ENCODE assay signal across 8 mouse cellular contexts in the genomic region with DNA sequence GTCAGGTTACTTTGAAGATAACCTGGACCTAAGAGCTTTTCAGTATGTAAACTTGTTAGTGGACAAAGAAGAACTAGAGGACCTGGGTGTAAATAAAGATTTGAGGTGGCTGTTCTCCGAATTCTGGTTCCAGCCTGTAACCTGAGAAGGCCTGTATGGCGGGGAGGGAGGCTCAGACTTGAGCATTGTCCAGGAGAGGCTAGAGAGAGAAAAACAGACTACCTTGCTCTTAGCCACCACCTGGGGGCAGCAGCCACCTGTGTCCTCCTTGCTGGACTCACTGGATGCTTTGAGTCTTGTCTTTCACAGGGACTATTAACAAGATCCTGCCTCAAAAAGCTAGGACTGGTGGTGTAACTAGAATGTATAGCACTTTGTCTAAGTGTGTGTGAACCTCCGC. TPM values are rescaled to one million over a fixed set of nuclear protein-coding genes. Genes with fewer than 3 reads are reported as not detected.
A peak's percentile ranks its signal among the peaks of the same experiment; 100 is the strongest.
DNase-seq lines count a peak whose midpoint lies in the region; ATAC-seq and TF ChIP-seq lines count a peak whose summit lies in the region.

No protein-coding gene starts in this region.

- H3K27me3 ChIP-seq in E14TG2a.4 (ENCODE audit: insufficient read depth, low read length), result no peaks in the 10 kb centered on the region
- H3K27me3 ChIP-seq in heart, postnatal 0 days (ENCODE audit: control insufficient read depth, insufficient read depth, low read length), result no peaks in the 10 kb centered on the region
- no peaks in the 10 kb centered on the region for H3K27me3 ChIP-seq in limb, embryonic 10.5 days (ENCODE audit: low read depth, poor library complexity, severe bottlenecking)
- H3K27me3 ChIP-seq in midbrain, embryonic 15.5 days (replicated peaks), result no peaks in the 10 kb centered on the region

- DNase-seq in adrenal gland, adult (ENCODE audit: inconsistent age in 2 of 2, low spot score in 1 of 2), result peak; percentile 57 to 81
- no peak for DNase-seq in adrenal gland, adult 8-10 months
- DNase-seq in embryo, embryonic 10.5 days (ENCODE audit: low spot score), result peak; percentile 75
- DNase-seq in heart, postnatal 0 days (ENCODE audit: low spot score), result peak; percentile 82
- peak; percentile 70 for DNase-seq in limb, embryonic 10.5 days (ENCODE audit: low spot score)
- DNase-seq in frontal cortex, postnatal 14 days (ENCODE audit: low spot score in 2 of 2), result no peak

- no peak overlapping the region for H3K9ac ChIP-seq in heart, postnatal 0 days (replicated peaks; ENCODE audit: low read depth, low read length)
- no peak overlapping the region for H3K9ac ChIP-seq in midbrain, embryonic 15.5 days

- H3K4me1 ChIP-seq in E14TG2a.4 (replicated peaks; ENCODE audit: low read depth, low read length), result peaks cover 100% of the 10 kb centered on the region
- peaks cover 1% of the 10 kb centered on the region; the same call in 1 of the 2 replicates for H3K4me1 ChIP-seq in heart, postnatal 0 days (ENCODE audit: control insufficient read depth, insufficient read depth)
- no peaks in the 10 kb centered on the region; the same call in 1 of the 2 replicates for H3K4me1 ChIP-seq in limb, embryonic 10.5 days
- no peaks in the 10 kb centered on the region for H3K4me1 ChIP-seq in midbrain, embryonic 15.5 days

- TF ChIP-seq CTCF in E14TG2a.4 (conservative IDR thresholded peaks at IDR 0.05; ENCODE audit: low read length), result peak; percentile 58
- peak; percentile 90 for TF ChIP-seq CTCF in heart, postnatal 0 days (IDR thresholded peaks at IDR 0.05; ENCODE audit: low read depth)

- no peak overlapping the region for H3K4me2 ChIP-seq in heart, postnatal 0 days (ENCODE audit: low read depth, low read length)
- H3K4me2 ChIP-seq in midbrain, embryonic 15.5 days, result no peak overlapping the region

- no peaks in the 10 kb centered on the region for H3K9me3 ChIP-seq in E14TG2a.4 (ENCODE audit: low read length)
- H3K9me3 ChIP-seq in heart, postnatal 0 days (replicated peaks; ENCODE audit: control insufficient read depth, low read length), result no peaks in the 10 kb centered on the region
- no peaks in the 10 kb centered on the region for H3K9me3 ChIP-seq in limb, embryonic 10.5 days (replicated peaks)
- no peaks in the 10 kb centered on the region for H3K9me3 ChIP-seq in midbrain, embryonic 15.5 days

- no peak for TF ChIP-seq EP300 in heart, postnatal 0 days (IDR thresholded peaks at IDR 0.05; ENCODE audit: low read depth)

- peak overlapping the region; percentile 54 for H3K27ac ChIP-seq in heart, postnatal 0 days (ENCODE audit: low read depth)
- H3K27ac ChIP-seq in limb, embryonic 10.5 days, result no peak overlapping the region; the same call in 1 of the 2 replicates
- no peak overlapping the region for H3K27ac ChIP-seq in midbrain, embryonic 15.5 days

- 0 out of 2 replicates have a peak overlapping the region, but pooled peaks have one; percentile 11 for H3K4me3 ChIP-seq in E14TG2a.4 (replicated peaks; ENCODE audit: low read length)
- H3K4me3 ChIP-seq in heart, postnatal 0 days (ENCODE audit: low read depth, low read length), result no peak overlapping the region
- no peak overlapping the region for H3K4me3 ChIP-seq in limb, embryonic 10.5 days
- H3K4me3 ChIP-seq in midbrain, embryonic 15.5 days, result no peak overlapping the region

- ATAC-seq in heart, postnatal 0 days (ENCODE audit: insufficient read depth, low read depth), result peak; percentile 89
- peak; percentile 72 for ATAC-seq in midbrain, embryonic 15.5 days (replicated peaks)

- H3K36me3 ChIP-seq in E14TG2a.4 (ENCODE audit: insufficient read depth, low read length), result peaks cover 100% of the 10 kb centered on the region
- peaks cover 74% of the 10 kb centered on the region for H3K36me3 ChIP-seq in heart, postnatal 0 days (replicated peaks; ENCODE audit: control insufficient read depth, insufficient read depth, low read length)
- H3K36me3 ChIP-seq in limb, embryonic 10.5 days, result peaks cover 97% of the 10 kb centered on the region
- peaks cover 65% of the 10 kb centered on the region for H3K36me3 ChIP-seq in midbrain, embryonic 15.5 days (replicated peaks)

- 41% methylated on average over 3 of the region's 3 CpGs for WGBS in heart, postnatal 0 days
- WGBS in limb, embryonic 10.5 days, result 50% methylated on average over 3 of the region's 3 CpGs
- WGBS in midbrain, embryonic 15.5 days, result 56% methylated on average over 3 of the region's 3 CpGs

RNA-seq across cellular contexts. Expression of a gene that starts 9.7 kb away (rescaled TPM):
- total RNA-seq in adrenal gland, adult 8-10 months (2022), result 100 to 1,000 TPM; 306 to 355 (median 328) TPM
- total RNA-seq in heart, postnatal 0 days (2014; rRNA removed; ENCODE audit: low replicate concordance), result 407 and 439 TPM in 2 replicates
- 172 and 173 TPM in 2 replicates for polyA plus RNA-seq in heart, postnatal 0 days (2015; fragmentation: Nextera tagmentation; extraction: Ambion mirVana)
- 563 and 631 TPM in 2 replicates for polyA plus RNA-seq in limb, embryonic 10.5 days (2016; fragmentation: Nextera tagmentation; extraction: Ambion mirVana)
- 287 and 295 TPM in 2 replicates for polyA plus RNA-seq in midbrain, embryonic 15.5 days (2015; fragmentation: Nextera tagmentation; extraction: Ambion mirVana)

RNA-seq across cellular contexts. Expression of a gene that starts 12.5 kb away (rescaled TPM):
- total RNA-seq in adrenal gland, adult 8-10 months (2022), result 100 to 1,000 TPM; 122 to 227 (median 158) TPM
- total RNA-seq in heart, postnatal 0 days (2014; rRNA removed; ENCODE audit: low replicate concordance), result 122 and 135 TPM in 2 replicates
- 56.8 and 59.1 TPM in 2 replicates for polyA plus RNA-seq in heart, postnatal 0 days (2015; fragmentation: Nextera tagmentation; extraction: Ambion mirVana)
- polyA plus RNA-seq in limb, embryonic 10.5 days (2016; fragmentation: Nextera tagmentation; extraction: Ambion mirVana), result 5.3 and 8.9 TPM in 2 replicates
- 4.9 and 5.9 TPM in 2 replicates for polyA plus RNA-seq in midbrain, embryonic 15.5 days (2015; fragmentation: Nextera tagmentation; extraction: Ambion mirVana)

RNA-seq across cellular contexts. Expression of a gene that starts 22.9 kb away (rescaled TPM):
- total RNA-seq in adrenal gland, adult 8-10 months (2022), result 10 to 100 TPM; 22.9 to 31.9 (median 26.8) TPM
- total RNA-seq in heart, postnatal 0 days (2014; rRNA removed; ENCODE audit: low replicate concordance), result 9.8 and 18.0 TPM in 2 replicates
- 8.2 and 10.4 TPM in 2 replicates for polyA plus RNA-seq in heart, postnatal 0 days (2015; fragmentation: Nextera tagmentation; extraction: Ambion mirVana)
- 49.6 and 49.7 TPM in 2 replicates for polyA plus RNA-seq in limb, embryonic 10.5 days (2016; fragmentation: Nextera tagmentation; extraction: Ambion mirVana)
- polyA plus RNA-seq in midbrain, embryonic 15.5 days (2015; fragmentation: Nextera tagmentation; extraction: Ambion mirVana), result 27.5 and 30.5 TPM in 2 replicates

RNA-seq across cellular contexts. Expression of a gene that starts 34.9 kb away (rescaled TPM):
- 100 to 1,000 TPM in 2 of 4 experiments, 10 to 100 TPM in 2; 83.4 to 133 (median 102) TPM for total RNA-seq in adrenal gland, adult 8-10 months (2022)
- total RNA-seq in heart, postnatal 0 days (2014; rRNA removed; ENCODE audit: low replicate concordance), result 55.1 and 57.9 TPM in 2 replicates
- polyA plus RNA-seq in heart, postnatal 0 days (2015; fragmentation: Nextera tagmentation; extraction: Ambion mirVana), result 47.6 and 51.5 TPM in 2 replicates
- 229 and 233 TPM in 2 replicates for polyA plus RNA-seq in limb, embryonic 10.5 days (2016; fragmentation: Nextera tagmentation; extraction: Ambion mirVana)
- polyA plus RNA-seq in midbrain, embryonic 15.5 days (2015; fragmentation: Nextera tagmentation; extraction: Ambion mirVana), result 119 and 121 TPM in 2 replicates

RNA-seq across cellular contexts. Expression of a gene that starts 47.2 kb away (rescaled TPM):
- total RNA-seq in adrenal gland, adult 8-10 months (2022), result 10 to 100 TPM; 57.9 to 87.6 (median 79.6) TPM
- 6.7 and 21.0 TPM in 2 replicates for total RNA-seq in heart, postnatal 0 days (2014; rRNA removed; ENCODE audit: low replicate concordance)
- polyA plus RNA-seq in heart, postnatal 0 days (2015; fragmentation: Nextera tagmentation; extraction: Ambion mirVana), result 9.6 and 10.1 TPM in 2 replicates
- 37.1 and 37.5 TPM in 2 replicates for polyA plus RNA-seq in limb, embryonic 10.5 days (2016; fragmentation: Nextera tagmentation; extraction: Ambion mirVana)
- polyA plus RNA-seq in midbrain, embryonic 15.5 days (2015; fragmentation: Nextera tagmentation; extraction: Ambion mirVana), result 10.5 and 13.4 TPM in 2 replicates

Comparison
In these comparisons a context has a peak if more than half of its experiments do, and no peak if none do; other contexts are left out.
1. DNase-seq: peak in adrenal gland, adult (2 of 2), embryo, embryonic 10.5 days (single experiment), heart, postnatal 0 days (single experiment) and limb, embryonic 10.5 days (single experiment); none in adrenal gland, adult 8-10 months (single experiment) and frontal cortex, postnatal 14 days (0 of 2).